8 mouse cellular contexts compared by ENCODE assay signal in the genomic region with DNA sequence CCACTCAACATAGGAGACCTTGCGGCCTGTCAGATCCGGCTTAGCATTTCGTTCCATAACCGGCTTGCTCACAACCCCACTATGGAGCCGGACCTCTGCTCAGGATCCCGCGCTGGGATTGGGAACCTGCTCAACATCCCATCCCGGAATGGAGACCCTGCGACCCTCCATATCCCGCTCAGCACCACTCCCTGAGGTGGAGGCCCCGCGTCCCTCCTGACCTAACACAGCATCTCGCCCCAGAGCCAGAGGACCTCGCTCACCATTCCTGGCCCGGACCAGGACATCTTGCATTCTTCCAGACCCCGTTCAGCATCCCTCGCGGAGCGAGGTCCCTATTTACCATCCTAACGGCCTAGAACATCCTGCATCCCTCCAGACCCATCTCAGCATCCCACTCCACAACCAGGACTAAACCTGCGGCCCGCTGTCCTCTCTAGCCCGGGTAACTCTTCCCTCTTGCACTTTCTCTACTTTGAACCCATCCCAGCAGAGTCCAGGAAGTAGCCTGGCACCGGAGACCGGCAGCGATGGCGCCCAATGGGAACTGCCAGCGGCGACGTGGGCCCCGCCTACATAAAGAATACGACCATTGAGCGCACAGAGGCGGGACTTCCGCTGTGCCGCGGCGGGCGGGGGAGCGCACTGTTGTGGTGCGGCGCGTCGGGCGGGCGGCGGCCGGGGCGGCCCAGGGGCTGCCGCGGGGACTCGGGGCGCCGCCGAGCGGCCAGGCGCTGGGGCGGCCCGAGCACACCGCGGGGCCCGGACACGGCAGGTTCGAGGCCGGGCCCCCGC. TPM values are rescaled to one million over a fixed set of nuclear protein-coding genes. Genes with fewer than 3 reads are reported as not detected.
DNase-seq lines count a peak whose midpoint lies in the region; ATAC-seq and TF ChIP-seq lines count a peak whose summit lies in the region.

A gene (plus strand): TSS at position 667 of the 795 bp plus-strand sequence.

- peak within 1 kb of the TSS; percentile 81 to 96 for H3K4me3 ChIP-seq in MEL (ENCODE audit: control insufficient read depth in 1 of 2, insufficient read depth in 1 of 2, low read depth in 2 of 2, low read length in 2 of 2)
- peak within 1 kb of the TSS; percentile 94 for H3K4me3 ChIP-seq in cerebellum, adult 2 months (replicated peaks; ENCODE audit: insufficient read depth, low read depth, low read length)
- H3K4me3 ChIP-seq in lung, embryonic 16.5 days (ENCODE audit: low read length) = peak within 1 kb of the TSS; percentile 90

- H3K27me3 ChIP-seq in MEL (ENCODE audit: control insufficient read depth in 1 of 2, insufficient read depth in 2 of 2, low read length in 2 of 2) = no peaks in the 10 kb centered on the region
- no peaks in the 10 kb centered on the region for H3K27me3 ChIP-seq in cerebellum, adult 2 months (ENCODE audit: control insufficient read depth, insufficient read depth, low read length)
- H3K27me3 ChIP-seq in lung, embryonic 16.5 days (ENCODE audit: control insufficient read depth, insufficient read depth, low read depth, low read length) = no peaks in the 10 kb centered on the region

- no peak for TF ChIP-seq RAD21 in MEL (IDR thresholded peaks at IDR 0.05; ENCODE audit: low read depth, low read length)

- peaks cover 0 to 22% of the 10 kb centered on the region in 2 experiments; a peak in 2 of 4 replicates for H3K36me3 ChIP-seq in MEL (ENCODE audit: control insufficient read depth in 1 of 2, insufficient read depth in 2 of 2, low read length in 2 of 2)
- H3K36me3 ChIP-seq in lung, embryonic 16.5 days (ENCODE audit: control insufficient read depth, insufficient read depth, low read length) = no peaks in the 10 kb centered on the region

- no peaks in the 10 kb centered on the region for H3K9me3 ChIP-seq in MEL (replicated peaks; ENCODE audit: insufficient read depth, low read length)
- no peaks in the 10 kb centered on the region for H3K9me3 ChIP-seq in lung, embryonic 16.5 days (ENCODE audit: control insufficient read depth, low read length)

- TF ChIP-seq EP300 in MEL (IDR thresholded peaks at IDR 0.05; ENCODE audit: low read depth in 1 of 2, low read length in 2 of 2) = no peak

- peak within 1 kb of the TSS; percentile 99 for H3K4me2 ChIP-seq in lung, embryonic 16.5 days (ENCODE audit: low read depth, low read length)

- 0 out of 6 replicates have a peak, but pooled peaks of 1 of the 3 experiments have one; percentile 7 for TF ChIP-seq CTCF in MEL (IDR thresholded peaks at IDR 0.05 in 2 of 3, conservative IDR thresholded peaks at IDR 0.05 in 1 of 3; ENCODE audit: control insufficient read depth in 1 of 3, insufficient read depth in 1 of 3, low read depth in 2 of 3, low read length in 3 of 3, poor library complexity in 1 of 3, severe bottlenecking in 1 of 3)
- no peak for TF ChIP-seq CTCF in cerebellum, adult 2 months (IDR thresholded peaks at IDR 0.05; ENCODE audit: borderline replicate concordance, insufficient read depth, low read depth, low read length)

- under 1% methylated on average over 59 of the region's 66 CpGs for WGBS in cerebellum, adult 2 months
- under 1% methylated on average over 49 of the region's 66 CpGs for WGBS in lung, embryonic 16.5 days

- H3K27ac ChIP-seq in MEL (ENCODE audit: control insufficient read depth, low read depth, low read length) = peak within 1 kb of the TSS; percentile 52
- 0 out of 2 replicates have a peak within 1 kb of the TSS, but pooled peaks have one; percentile 6 for H3K27ac ChIP-seq in cerebellum, adult 2 months (ENCODE audit: insufficient read depth, low read length)
- H3K27ac ChIP-seq in lung, embryonic 16.5 days (ENCODE audit: low read length) = peak within 1 kb of the TSS; percentile 52

- peak; percentile 89 to 95 for TF ChIP-seq POLR2A in MEL (IDR thresholded peaks at IDR 0.05; ENCODE audit: control insufficient read depth in 1 of 2, insufficient read depth in 1 of 2, low read depth in 1 of 2, low read length in 2 of 2, poor library complexity in 1 of 2)
- peak; percentile 60; the same call in 1 of the 2 replicates for TF ChIP-seq POLR2A in cerebellum, adult 2 months (IDR thresholded peaks at IDR 0.05; ENCODE audit: borderline replicate concordance, insufficient read depth, low read length)

- peaks cover 4 to 24% of the 10 kb centered on the region in 2 experiments for H3K4me1 ChIP-seq in MEL (ENCODE audit: control insufficient read depth in 1 of 2, insufficient read depth in 2 of 2, low read length in 2 of 2)
- peaks cover 3% of the 10 kb centered on the region for H3K4me1 ChIP-seq in cerebellum, adult 2 months (ENCODE audit: control insufficient read depth, insufficient read depth, low read length)
- H3K4me1 ChIP-seq in lung, embryonic 16.5 days (replicated peaks; ENCODE audit: control insufficient read depth, insufficient read depth, low read length) = peaks cover 19% of the 10 kb centered on the region

- peak within 1 kb of the TSS; percentile 83 for H3K9ac ChIP-seq in MEL (ENCODE audit: control insufficient read depth, low read depth, low read length, poor library complexity, severe bottlenecking)
- peak within 1 kb of the TSS; percentile 92 for H3K9ac ChIP-seq in lung, embryonic 16.5 days (ENCODE audit: low read length)

- H3K79me2 ChIP-seq in MEL (ENCODE audit: control insufficient read depth, insufficient read depth, low read length, poor library complexity) = peaks cover 26% of the 10 kb centered on the region

- peak; percentile 100 for ATAC-seq in hematopoietic stem cell, adult 5-6 weeks (replicated peaks in 1 of 2; ENCODE audit: insufficient read depth in 1 of 2, low FRiP score in 2 of 2, low TSS enrichment in 1 of 2, low read depth in 1 of 2, poor library complexity in 2 of 2, severe bottlenecking in 2 of 2)
- peak; percentile 97 for ATAC-seq in lung, embryonic 16.5 days (ENCODE audit: low read depth)

- peak; percentile 98 for DNase-seq in MEL (ENCODE audit: low read depth, low spot score)
- DNase-seq in cerebellum, adult 2 months = peak; percentile 98
- peak; percentile 91 for DNase-seq in forelimb bud, embryonic 11.5 days (ENCODE audit: low read depth, low spot score)
- peak; percentile 94 for DNase-seq in layer of hippocampus, adult 9-10 months (ENCODE audit: low spot score)
- DNase-seq in ovary, postnatal 10 days (ENCODE audit: low spot score) = peak; percentile 87
- DNase-seq in thymus, postnatal 10 days (ENCODE audit: low spot score in 2 of 2) = peak; percentile 95 to 97

TF ChIP-seq in MEL, 35 proteins besides CTCF, POLR2A, EP300 and RAD21 (continues in another document):
- no peak for TF ChIP-seq ZKSCAN1 (IDR thresholded peaks at IDR 0.05; ENCODE audit: low read depth, low read length)
- 0 out of 2 replicates have a peak, but pooled peaks have one; percentile 39 for TF ChIP-seq NRF1 (IDR thresholded peaks at IDR 0.05; ENCODE audit: insufficient read depth, low read depth, low read length, poor library complexity, severe bottlenecking)
- TF ChIP-seq ETS1 (IDR thresholded peaks at IDR 0.05; ENCODE audit: low read depth, low read length) = no peak
- TF ChIP-seq JUND (IDR thresholded peaks at IDR 0.05; ENCODE audit: low read depth, low read length) = no peak
- TF ChIP-seq KAT2A (conservative IDR thresholded peaks at IDR 0.05; ENCODE audit: low read depth, low read length) = no peak; the same call in 1 of the 2 replicates
- TF ChIP-seq ZMIZ1 (IDR thresholded peaks at IDR 0.05; ENCODE audit: low read depth, low read length) = peak; percentile 90; the same call in 1 of the 2 replicates
- peak; percentile 83 for TF ChIP-seq CHD2 (IDR thresholded peaks at IDR 0.05; ENCODE audit: low read length)
- no peak for TF ChIP-seq TAL1 (IDR thresholded peaks at IDR 0.05; ENCODE audit: low read length)
- TF ChIP-seq SMC3 (IDR thresholded peaks at IDR 0.05; ENCODE audit: low read depth, low read length) = no peak
- no peak for TF ChIP-seq MAFK (IDR thresholded peaks at IDR 0.05; ENCODE audit: borderline replicate concordance, low read depth, low read length)
- no peak for TF ChIP-seq MAX (IDR thresholded peaks at IDR 0.05; ENCODE audit: low read length)
- no peak for TF ChIP-seq ZC3H11A (IDR thresholded peaks at IDR 0.05; ENCODE audit: low read depth, low read length)
- TF ChIP-seq NELFE (IDR thresholded peaks at IDR 0.05; ENCODE audit: low read depth, low read length) = peak; percentile 92
- no peak for TF ChIP-seq USF1 (IDR thresholded peaks at IDR 0.05; ENCODE audit: low read depth, low read length)
- no peak for TF ChIP-seq RCOR1 (IDR thresholded peaks at IDR 0.05; ENCODE audit: low read depth, low read length)
- TF ChIP-seq GATA1 (IDR thresholded peaks at IDR 0.05; ENCODE audit: low read depth, low read length) = no peak
- TF ChIP-seq MEF2A (IDR thresholded peaks at IDR 0.05; ENCODE audit: extremely low read depth, insufficient replicate concordance, low read depth, low read length, poor library complexity, severe bottlenecking) = no peak
- TF ChIP-seq MYC (IDR thresholded peaks at IDR 0.05; ENCODE audit: low read depth, low read length) = no peak
- peak; percentile 96 for TF ChIP-seq MAZ (IDR thresholded peaks at IDR 0.05; ENCODE audit: low read depth, low read length)
- no peak for TF ChIP-seq MYB (IDR thresholded peaks at IDR 0.05; ENCODE audit: low read depth, low read length)
- peak; percentile 60; the same call in 1 of the 2 replicates for TF ChIP-seq MXI1 (IDR thresholded peaks at IDR 0.05; ENCODE audit: low read depth, low read length)
- TF ChIP-seq TBP (IDR thresholded peaks at IDR 0.05; ENCODE audit: low read depth, low read length) = peak; percentile 91
- TF ChIP-seq POLR2AphosphoS5 (IDR thresholded peaks at IDR 0.05; ENCODE audit: borderline replicate concordance, low read depth, low read length) = no peak
- TF ChIP-seq BHLHE40 (IDR thresholded peaks at IDR 0.05; ENCODE audit: borderline replicate concordance, low read depth, low read length) = no peak
- no peak for TF ChIP-seq E2F4 (IDR thresholded peaks at IDR 0.05; ENCODE audit: borderline replicate concordance, low read depth, low read length)
- TF ChIP-seq POLR2AphosphoS2 (IDR thresholded peaks at IDR 0.05; ENCODE audit: low read length) = peak; percentile 83
- no peak for TF ChIP-seq UBTF (IDR thresholded peaks at IDR 0.05; ENCODE audit: borderline replicate concordance, insufficient read depth, low read depth, low read length)
- TF ChIP-seq ELF1 (IDR thresholded peaks at IDR 0.05; ENCODE audit: low read depth, low read length) = peak; percentile 98
- TF ChIP-seq ZNF384 (IDR thresholded peaks at IDR 0.05; ENCODE audit: low read depth, low read length) = no peak

RNA-seq across cellular contexts. Expression of the gene that starts here (rescaled TPM):
- total RNA-seq in MEL (2012; rRNA removed) = 40.2 and 40.6 TPM in 2 replicates
- polyA plus RNA-seq in MEL (2012; ENCODE audit: insufficient read depth in 1 of 2, insufficient read length in 2 of 2, low read depth in 1 of 2, low replicate concordance in 2 of 2, missing spikeins in 1 of 2) = 10 to 100 TPM in 1 of 2 experiments, not detected in 1; 52.5 TPM
- polyA plus RNA-seq in cerebellum, adult 2 months (2012; rRNA removed) = 39.7 and 42.6 TPM in 2 replicates
- total RNA-seq in hematopoietic stem cell, adult 5-6 weeks (2017) = 26.6 and 26.8 TPM in 2 replicates
- 4.8 and 6.1 TPM in 2 replicates for polyA plus RNA-seq in lung, embryonic 16.5 days (2015; fragmentation: Nextera tagmentation; extraction: Ambion mirVana)

Comparison
In these comparisons a context has a peak if more than half of its experiments do, and no peak if none do; other contexts are left out.
1. Peak in every context shown above with its lines: DNase-seq, ATAC-seq, H3K4me3 ChIP-seq and H3K27ac ChIP-seq.